Mouse (Mus musculus) left cerebral cortex, postnatal 36 days (tissue): ENCODE results near the gene Stxbp2. TPM values are rescaled to one million over a fixed set of nuclear protein-coding genes. Genes with fewer than 3 reads are reported as not detected.

Experiments used
- DNase-seq, 2 experiments: peaks; one replicate each; pipeline ENCODE4 v3.0.0; 2021 to 2022; ENCODE audit warnings: low spot score in 2 of 2, mixed read lengths in 1 of 2
- intact Hi-C: fragments of 180-260 bp; cut with DNase I; formaldehyde crosslinking; loops from one replicate; pipeline ENCODE4 v1.15.1; 2025
- total RNA-seq, 2 experiments: library from RNA; stranded (reverse); gene quantifications; 2 replicates each; pipeline ENCODE4 v1.2.3; 2021

Gene Stxbp2
- total RNA-seq, 2 experiments from 2014 or later = 44.0 to 61.7 TPM

DNA sequence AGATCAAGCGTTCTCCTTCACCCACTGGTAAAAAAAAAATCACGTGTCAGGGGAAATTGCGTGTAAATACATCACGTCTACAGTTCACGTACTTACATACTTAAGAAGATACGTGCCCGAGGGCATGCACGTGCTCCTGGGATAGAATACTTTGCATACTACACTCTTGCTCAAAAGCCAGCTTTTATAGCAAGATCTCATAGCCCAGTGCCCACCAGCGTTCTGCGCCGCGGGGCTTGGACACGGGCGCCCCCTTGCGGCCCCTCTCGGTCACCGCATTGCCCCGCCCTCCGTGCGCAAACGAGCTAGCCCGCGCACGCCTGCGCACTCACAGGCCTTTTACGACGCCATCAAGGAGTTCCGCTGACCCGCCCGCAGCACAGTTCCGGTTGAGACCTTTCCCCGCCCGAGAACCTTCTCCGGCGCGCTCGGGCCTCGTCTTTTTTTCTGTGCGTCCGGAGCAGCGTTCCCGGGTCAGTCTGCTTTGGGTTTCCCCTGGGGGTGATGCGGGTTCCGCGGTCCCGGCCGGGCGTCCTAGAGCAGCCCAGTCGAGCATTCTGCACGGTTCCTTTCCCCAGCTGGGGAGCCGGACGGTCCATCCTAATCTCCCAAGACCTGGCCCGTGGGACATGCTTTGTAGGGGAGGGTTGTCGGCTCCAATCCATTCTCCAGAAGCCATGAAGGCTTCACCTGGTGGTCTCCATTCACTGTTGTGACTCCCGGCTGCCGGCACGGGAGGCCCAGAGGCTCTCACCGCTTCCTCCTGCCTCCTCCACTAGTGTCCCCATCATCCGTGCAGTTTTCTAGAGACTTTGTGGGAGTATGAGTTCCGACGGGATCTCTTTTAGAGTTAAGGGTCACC is 45.6 kb downstream of the Stxbp2 start, which contains the start of gene Trappc5:
TSS of gene Trappc5 (plus strand) at position 169 of the 862 bp plus-strand sequence.
- intact Hi-C loops = loop anchor here (2.0 kb wide), 1 partner anchor 56 kb away; the partner anchor contains the start of genes Pet100 and Xab2
- DNase-seq = peak; percentile 96 to 97

DNA sequence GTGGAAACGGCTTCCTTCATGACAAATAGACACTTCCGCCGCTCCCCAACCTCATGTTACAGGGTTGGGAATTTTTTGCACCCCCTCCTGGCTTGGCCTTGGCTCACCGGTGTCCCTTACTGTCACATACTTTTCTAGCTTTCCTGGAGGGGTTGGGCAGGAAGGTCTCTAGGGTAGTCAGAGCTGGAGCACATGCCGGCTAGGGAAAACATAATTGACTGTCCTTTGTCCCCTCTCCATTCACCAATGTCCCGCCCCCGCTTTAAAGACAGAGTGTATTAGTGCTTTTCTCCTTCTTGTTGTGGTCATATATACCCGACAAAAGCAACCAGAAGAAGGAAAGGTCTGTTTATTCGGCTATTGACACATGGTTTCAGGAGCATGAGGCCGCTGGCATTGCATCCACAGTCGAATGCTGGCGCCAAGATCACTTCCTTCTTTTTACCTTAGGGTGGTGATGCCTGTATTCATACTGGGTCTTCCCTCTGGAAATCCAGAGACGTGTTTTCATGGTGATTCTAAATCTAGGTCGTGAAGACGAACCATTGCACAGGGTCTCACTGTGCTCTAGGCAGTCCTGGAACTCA is 46.3 kb downstream of the Stxbp2 start:
- no peak for DNase-seq
- intact Hi-C loops = loop anchor here (2.0 kb wide), 1 partner anchor 56 kb away; the partner anchor contains the start of genes Pet100 and Xab2

DNA sequence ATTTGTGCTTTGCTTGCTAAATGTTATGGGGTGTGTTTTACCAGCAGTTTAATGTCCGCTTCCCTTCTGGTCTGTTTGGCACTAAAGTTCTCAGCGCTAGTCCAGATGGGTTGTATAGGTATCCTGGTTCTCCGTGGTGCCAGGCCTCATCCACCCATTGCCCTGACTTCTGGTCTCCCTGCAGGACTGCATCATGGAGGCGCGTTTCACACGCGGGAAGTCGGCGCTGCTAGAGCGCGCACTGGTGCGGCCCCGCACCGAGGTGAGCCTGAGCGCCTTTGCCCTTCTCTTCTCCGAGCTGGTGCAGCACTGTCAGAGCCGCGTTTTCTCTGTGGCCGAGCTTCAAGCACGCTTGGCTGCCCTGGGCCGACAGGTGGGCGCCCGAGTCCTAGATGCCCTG is 48.1 kb downstream of the Stxbp2 start:
- intact Hi-C loops = no loop called here
- no peak for DNase-seq

DNA sequence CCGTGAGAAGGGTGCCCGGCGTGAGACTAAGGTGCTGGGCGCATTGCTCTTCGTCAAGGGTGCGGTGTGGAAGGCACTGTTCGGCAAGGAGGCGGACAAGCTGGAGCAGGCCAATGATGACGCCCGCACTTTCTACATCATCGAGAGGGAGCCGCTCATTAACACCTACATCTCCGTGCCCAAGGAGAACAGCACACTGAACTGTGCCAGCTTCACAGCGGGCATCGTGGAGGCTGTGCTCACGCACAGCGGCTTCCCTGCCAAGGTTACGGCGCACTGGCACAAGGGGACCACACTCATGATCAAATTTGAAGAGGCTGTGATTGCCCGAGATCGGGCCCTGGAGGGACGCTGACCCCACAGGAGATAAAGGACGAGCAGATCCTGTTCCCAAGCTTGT is 48.5 kb downstream of the Stxbp2 start:
- DNase-seq = no peak
- intact Hi-C loops = no loop called here

DNA sequence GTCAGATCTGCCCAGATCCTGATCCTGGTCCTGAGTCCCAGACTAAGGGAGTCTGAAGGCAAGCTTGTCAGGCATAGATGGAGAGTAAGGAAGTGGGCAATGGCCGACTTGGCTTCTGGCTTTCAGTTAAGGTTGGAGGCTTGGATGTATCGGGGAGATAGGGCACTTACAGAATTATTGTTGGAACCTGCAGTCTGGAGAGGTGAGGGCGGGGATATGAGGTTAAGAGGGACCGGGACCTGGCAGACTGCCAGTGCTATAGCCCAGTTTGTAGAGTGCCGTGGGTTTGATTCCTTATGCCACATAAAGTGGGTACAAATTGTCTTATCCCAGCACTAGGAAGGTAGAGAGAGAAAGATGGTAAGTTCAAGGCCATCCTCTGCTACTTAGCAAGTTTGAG is 48.9 kb downstream of the Stxbp2 start:
- DNase-seq = no peak
- intact Hi-C loops = no loop called here

DNA sequence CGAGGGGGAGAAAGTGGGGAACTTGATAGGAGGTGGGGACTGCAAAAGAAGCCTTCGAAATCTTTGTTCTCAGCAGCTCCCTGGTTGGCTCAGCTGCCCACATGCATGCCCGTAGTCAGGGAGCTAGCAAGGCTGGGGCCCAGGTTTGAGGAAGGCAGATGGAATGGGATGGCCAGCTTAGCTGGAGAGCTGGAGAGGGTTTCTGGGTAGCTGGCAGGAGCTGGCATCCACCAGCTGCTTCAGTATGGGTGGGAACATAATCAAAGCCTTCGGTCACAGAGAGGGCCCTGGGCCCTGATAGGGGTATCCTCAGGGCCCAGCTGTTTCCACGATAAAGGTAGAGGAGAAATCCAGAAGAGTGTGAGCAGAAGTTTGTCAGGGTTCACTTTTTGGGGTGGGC is 51.7 kb downstream of the Stxbp2 start:
- DNase-seq = no peak
- intact Hi-C loops = no loop called here

DNA sequence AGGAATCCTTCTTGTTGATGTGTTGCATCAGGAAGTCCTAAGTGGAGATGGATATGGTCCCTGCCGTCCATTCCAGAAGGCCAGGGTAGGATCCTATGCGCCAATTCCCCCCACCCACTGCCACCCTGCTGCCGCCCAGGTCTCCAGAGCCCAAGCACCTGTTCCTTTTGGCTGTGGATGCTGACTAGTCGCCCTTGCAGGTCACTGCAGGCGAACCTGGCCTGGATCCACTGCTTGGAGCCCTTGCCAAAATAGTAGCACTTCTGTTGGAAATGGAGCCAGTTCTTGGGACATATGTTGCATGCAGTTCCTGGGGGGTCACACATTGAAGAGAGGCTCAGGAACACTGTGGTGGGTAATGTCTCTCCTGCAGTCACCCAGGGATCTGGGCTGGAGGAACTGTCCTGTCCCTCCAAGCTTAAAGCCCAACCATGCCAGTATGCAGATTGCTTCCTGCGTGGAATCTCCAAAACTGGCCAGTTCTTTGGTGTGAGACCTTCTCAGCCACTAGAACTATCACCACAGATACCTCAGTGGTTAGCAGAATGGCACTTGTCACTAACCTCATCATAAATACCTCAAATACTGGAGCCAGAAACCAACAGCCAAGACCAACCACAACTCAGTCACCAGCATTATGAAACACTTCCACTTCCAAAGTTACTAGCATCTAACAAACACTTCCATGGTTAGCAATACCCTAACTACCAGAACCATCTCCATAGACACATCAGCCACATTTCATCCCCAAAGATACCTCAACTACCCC is 52.8 kb downstream of the Stxbp2 start:
- intact Hi-C loops = no loop called here
- DNase-seq = no peak

DNA sequence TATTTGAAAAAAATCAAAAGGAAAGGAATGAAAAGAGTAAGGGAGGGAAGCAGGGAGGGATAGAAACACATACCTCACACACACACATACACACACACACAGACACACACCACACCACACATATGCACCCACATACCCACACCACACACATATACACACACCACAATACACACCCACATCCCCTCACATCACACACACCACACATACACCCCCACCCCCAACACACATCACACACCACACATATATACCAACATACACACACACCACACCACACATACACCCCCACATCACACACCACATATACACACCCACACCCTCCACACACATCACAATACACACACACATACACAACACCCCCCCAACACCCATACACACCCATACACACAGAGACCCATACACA is 53.8 kb downstream of the Stxbp2 start:
- no peak for DNase-seq
- intact Hi-C loops = no loop called here

DNA sequence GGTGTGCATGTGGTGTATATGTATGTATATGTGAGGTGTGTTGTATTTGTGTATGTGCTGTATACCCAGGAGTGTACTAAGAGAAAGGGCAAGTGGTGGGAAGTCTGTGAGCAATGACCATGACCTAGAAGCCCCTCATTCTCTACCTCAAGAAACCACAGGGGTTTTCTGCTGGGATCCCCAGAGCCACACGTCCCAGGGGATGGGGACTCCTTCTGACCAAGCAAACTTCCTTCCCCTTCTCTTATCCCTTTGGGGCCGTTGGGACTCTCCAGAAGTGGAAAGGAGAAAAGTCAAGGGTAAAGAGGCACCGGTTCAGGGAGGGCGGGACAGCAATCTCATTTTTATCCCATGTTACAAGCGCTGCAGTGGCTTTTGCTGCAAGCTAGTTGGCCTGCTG is 54.7 kb downstream of the Stxbp2 start:
- DNase-seq = no peak
- intact Hi-C loops = no loop called here

DNA sequence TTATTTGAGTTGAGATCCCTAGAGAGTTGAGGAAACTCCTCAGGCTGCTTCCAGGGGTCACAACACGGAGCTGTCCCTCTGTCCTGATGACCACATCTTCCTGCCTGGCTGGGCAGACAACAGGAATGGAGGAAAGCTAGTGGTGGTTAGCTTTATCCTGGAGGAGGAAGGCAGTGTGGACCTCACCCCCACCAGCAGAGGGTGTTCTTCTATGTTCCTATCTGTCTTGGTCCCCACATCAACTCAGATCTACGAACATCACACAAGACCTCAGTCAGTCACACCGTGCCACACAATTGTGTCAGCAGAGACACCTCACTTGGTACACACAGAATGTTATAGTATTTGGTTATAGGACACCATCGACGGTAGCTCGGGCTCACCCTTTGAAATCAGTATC is 56.8 kb downstream of the Stxbp2 start:
- DNase-seq = no peak
- intact Hi-C loops = no loop called here

DNA sequence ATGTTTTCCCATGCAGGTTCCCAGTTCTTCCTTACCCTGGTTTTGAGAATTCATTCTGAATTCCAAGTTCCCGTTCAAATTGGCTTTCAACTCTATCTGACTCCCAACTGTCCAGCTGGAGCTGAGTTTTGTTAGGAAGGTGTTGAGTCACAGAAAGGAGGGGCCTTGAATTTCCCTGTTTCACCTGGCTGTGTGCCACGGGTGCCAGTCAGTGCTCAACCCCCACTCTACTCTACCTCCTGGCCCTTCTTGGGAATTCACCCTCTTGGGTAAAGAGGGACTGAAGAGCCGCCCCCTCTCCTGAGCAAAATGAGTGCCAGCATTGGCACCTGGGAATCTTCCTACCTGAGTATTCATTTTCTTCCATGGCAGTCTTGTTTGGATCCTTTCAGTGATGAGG is 60.0 kb downstream of the Stxbp2 start:
- no peak for DNase-seq
- intact Hi-C loops = no loop called here

Other genes starting within 250 kb of the Stxbp2 start
- 10 to 100 TPM; 45.1 to 51.1 TPM for gene Arhgef18, start 237.9 kb upstream of the Stxbp2 start, total RNA-seq
- 1 to 10 TPM in 1 of 2 experiments, under 1 TPM in 1; 0.54 to 1.3 TPM for gene Pex11g, start 163.3 kb upstream of the Stxbp2 start, total RNA-seq
- under 1 TPM in 1 of 2 experiments, not detected in 1; 0.61 TPM for gene Tex45, start 160.1 kb upstream of the Stxbp2 start, total RNA-seq
- 10 to 100 TPM; 28.7 to 30.8 TPM for gene Zfp358, start 137.8 kb upstream of the Stxbp2 start, total RNA-seq
- gene Mcoln1, start 130.5 kb upstream of the Stxbp2 start, total RNA-seq = 10 to 100 TPM; 78.8 to 98.1 TPM
- 10 to 100 TPM; 55.9 to 79.2 TPM for gene Pnpla6, start 115.6 kb upstream of the Stxbp2 start, total RNA-seq
- not detected for gene C330021F23Rik, start 63.0 kb upstream of the Stxbp2 start, total RNA-seq
- 10 to 100 TPM; 35.6 to 39.0 TPM for gene Camsap3, start 43.7 kb upstream of the Stxbp2 start, total RNA-seq
- gene Xab2, start 9.6 kb upstream of the Stxbp2 start, total RNA-seq = 10 to 100 TPM; 36.6 to 36.9 TPM
- gene Pet100, start 9.4 kb upstream of the Stxbp2 start, total RNA-seq = 10 to 100 TPM; 75.6 to 85.4 TPM
- not detected for gene Pcp2, start 5.4 kb upstream of the Stxbp2 start, total RNA-seq
- gene Retn, start 24.8 kb downstream of the Stxbp2 start, total RNA-seq = 1 to 10 TPM in 1 of 2 experiments, under 1 TPM in 1; 0.49 to 1.4 TPM
- under 1 TPM in 1 of 2 experiments, not detected in 1; 0.61 TPM for gene Mcemp1, start 34.8 kb downstream of the Stxbp2 start, total RNA-seq
- 10 to 100 TPM; 11.3 to 12.0 TPM for gene Fcor, start 41.4 kb downstream of the Stxbp2 start, total RNA-seq
- gene Trappc5, start 45.3 kb downstream of the Stxbp2 start, total RNA-seq = 10 to 100 TPM; 25.5 to 26.8 TPM
- not detected for gene Fcer2a, start 63.2 kb downstream of the Stxbp2 start, total RNA-seq
- gene Clec4g, start 89.7 kb downstream of the Stxbp2 start, total RNA-seq = not detected
- under 1 TPM in 1 of 2 experiments, not detected in 1; 0.27 TPM for gene Cd209a, start 118.0 kb downstream of the Stxbp2 start, total RNA-seq
- gene Cd209e, start 223.4 kb downstream of the Stxbp2 start, total RNA-seq = not detected
- gene Cd209d, start 247.6 kb downstream of the Stxbp2 start, total RNA-seq = not detected